Mouse (Mus musculus) brain, embryonic 14.5 days (tissue): ENCODE measurements around the gene Pard3b. TPM values are rescaled to one million over a fixed set of nuclear protein-coding genes. Genes with fewer than 3 reads are reported as not detected.

ENCODE experiments used
- DNase-seq: peaks from one replicate; pipeline ENCODE4 v3.0.0-alpha.2; 2011; ENCODE audit warnings: low read depth
- CTCF ChIP-seq: fragments of 200-500 bp; IDR thresholded peaks from 2 replicates; pipeline ENCODE4 v1.5.1; 2012; ENCODE audit warnings: inconsistent platforms, mild to moderate bottlenecking, moderate library complexity, borderline replicate concordance; ENCODE audit not compliant: insufficient read depth, insufficient read length; ENCODE audit errors: extremely low read depth
- POLR2A ChIP-seq: fragments of 200-500 bp; IDR thresholded peaks from 2 replicates; pipeline ENCODE4 v1.6.1; 2012; ENCODE audit warnings: mild to moderate bottlenecking, inconsistent platforms, borderline replicate concordance; ENCODE audit not compliant: poor library complexity, insufficient read depth, insufficient read length, severe bottlenecking; ENCODE audit errors: extremely low read depth
- polyA plus RNA-seq: library from polyadenylated mRNA; depleted of rRNA; stranded (reverse); fragments of >200 nt; gene quantifications from 2 replicates; pipeline ENCODE4 v1.2.3, GENCODE M21; 2012

Gene Pard3b
- polyA plus RNA-seq, 1 experiment: 3.8 TPM

DNA sequence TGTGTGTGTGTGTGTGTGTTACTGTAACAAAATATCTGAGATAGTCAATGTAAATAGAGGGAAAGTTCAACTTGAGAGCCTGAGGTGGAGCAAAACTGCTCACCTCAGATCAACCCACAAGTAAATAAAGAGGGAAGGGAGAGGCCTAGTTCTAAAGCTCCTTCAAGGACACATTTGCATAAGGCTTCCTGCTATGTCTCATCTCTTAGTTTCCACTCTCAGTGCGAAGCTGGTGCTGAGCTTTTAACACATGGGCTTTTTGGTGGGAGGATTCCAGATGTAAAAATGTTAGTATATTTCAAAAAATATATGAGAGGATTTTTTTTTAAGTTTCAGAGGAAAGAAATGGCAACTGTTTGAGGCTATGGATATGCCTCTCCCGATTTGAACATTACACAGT lies 294.9 kb downstream of the Pard3b start:
- TF ChIP-seq CTCF (no peak), POLR2A (no peak)
- DNase-seq: no peak

DNA sequence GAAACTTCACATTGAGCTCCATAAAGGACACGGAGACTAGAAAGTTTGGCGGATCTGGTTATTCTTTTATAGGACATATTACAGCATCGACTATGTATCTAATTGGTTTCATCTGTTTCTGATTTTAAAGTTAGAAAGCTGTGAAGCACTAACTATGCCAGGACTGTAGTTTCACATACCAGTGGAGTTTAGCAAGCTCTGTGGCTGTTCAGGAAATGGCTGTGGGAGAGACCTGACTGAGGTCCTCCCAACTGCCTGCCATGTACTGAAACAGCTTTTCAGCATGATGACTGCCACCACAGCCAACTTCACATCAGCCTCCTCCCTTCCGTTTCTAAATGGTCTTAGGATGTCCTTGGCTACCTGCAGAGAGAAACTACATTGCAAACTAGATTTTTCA lies 296.1 kb downstream of the Pard3b start:
- TF ChIP-seq POLR2A (no peak), CTCF (no peak)

GRCm38 (mm10) chr1:61939882-61940281 lies 301.3 kb downstream of the Pard3b start:
- TF ChIP-seq POLR2A (no peak), CTCF (no peak)
- DNase-seq: no peak

More for the DNA sequence above, 296.1 kb downstream of the Pard3b start:
- DNase-seq: no peak

- DNase-seq: no peak
- TF ChIP-seq POLR2A: no peak
- TF ChIP-seq CTCF: no peak
Measured at GRCm38 (mm10) chr1:61961533-61961932, 322.9 kb downstream of the Pard3b start.

- TF ChIP-seq CTCF: no peak
- no peak for TF ChIP-seq POLR2A
- DNase-seq: no peak
Measured at GRCm38 (mm10) chr1:61962571-61962970, 323.9 kb downstream of the Pard3b start.

GRCm38 (mm10) chr1:61967124-61967523 lies 328.5 kb downstream of the Pard3b start:
- TF ChIP-seq CTCF: peak; percentile 20; the same call in 1 of the 2 replicates
- no peak for TF ChIP-seq POLR2A
- no peak for DNase-seq

DNA sequence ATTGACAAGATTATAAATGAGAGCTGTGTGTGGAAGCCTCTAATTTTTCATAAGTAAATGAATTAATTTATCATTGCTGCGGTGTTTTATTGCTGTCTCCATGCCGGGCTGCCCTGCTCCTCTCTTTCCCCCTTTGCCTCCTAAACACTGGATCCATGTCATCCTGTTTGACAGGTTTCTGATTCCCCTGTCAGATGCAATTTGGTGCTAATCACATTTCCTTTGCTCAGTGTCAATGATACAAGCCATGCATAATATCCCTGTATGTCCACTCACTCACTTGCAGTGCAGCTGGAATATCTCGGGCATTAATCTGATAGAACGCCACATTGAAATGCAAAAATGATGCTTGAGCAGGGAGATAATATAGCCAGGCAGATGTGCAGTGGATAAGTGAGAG lies 329.2 kb downstream of the Pard3b start:
- DNase-seq: peak; percentile 58
- no peak for TF ChIP-seq CTCF
- no peak for TF ChIP-seq POLR2A

DNA sequence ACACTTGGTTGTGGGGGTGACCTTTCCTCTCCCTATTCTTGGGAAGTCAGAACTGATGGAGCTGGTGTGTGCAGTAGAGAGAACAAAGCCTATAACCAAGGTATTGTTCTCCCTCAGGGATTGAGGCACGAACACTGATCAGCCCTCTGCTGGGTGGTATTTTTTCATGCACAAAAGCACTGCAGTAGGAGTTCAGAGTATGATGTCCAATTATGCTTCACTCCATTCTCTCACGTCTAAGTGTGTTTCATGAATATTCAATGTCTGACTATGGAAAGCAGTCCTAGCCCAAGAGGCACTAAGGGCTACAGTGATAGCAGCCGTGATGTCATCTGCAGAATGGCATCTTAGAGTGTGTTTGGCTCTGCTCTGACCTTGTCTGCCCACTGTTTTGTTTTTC lies 359.1 kb downstream of the Pard3b start:
- peak; percentile 74 for DNase-seq
- TF ChIP-seq CTCF: no peak

DNA sequence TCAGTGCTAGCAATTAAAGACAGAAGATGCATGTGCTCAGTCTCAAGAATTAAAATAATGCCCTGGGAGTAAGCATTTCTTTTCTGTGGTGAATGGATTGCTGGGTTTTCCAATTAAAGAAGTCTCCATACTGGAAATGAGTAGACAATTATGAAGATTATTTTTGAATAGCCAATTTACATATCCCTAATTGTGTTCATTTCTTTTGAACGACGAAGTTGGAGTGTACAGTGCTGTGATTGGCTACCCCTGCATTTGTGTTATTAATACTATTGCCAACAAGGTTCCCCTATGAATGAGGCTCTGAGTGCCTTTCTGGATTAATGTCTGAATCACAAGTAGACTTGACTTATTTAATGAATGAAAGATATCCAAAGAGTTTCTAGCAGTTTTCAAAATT lies 370.2 kb downstream of the Pard3b start:
- peak; percentile 64 for DNase-seq

GRCm38 (mm10) chr1:62011712-62012111 lies 373.1 kb downstream of the Pard3b start:
- TF ChIP-seq CTCF: no peak
- no peak for TF ChIP-seq POLR2A
- DNase-seq: peak; percentile 71

More for the DNA sequence above, 370.2 kb downstream of the Pard3b start:
- TF ChIP-seq CTCF (no peak), POLR2A (no peak)

- TF ChIP-seq CTCF: no peak
- TF ChIP-seq POLR2A: no peak
- peak; percentile 59 for DNase-seq
Measured at GRCm38 (mm10) chr1:62016536-62017300, 378.1 kb downstream of the Pard3b start.

- TF ChIP-seq CTCF: no peak
- TF ChIP-seq POLR2A: no peak
- peak; percentile 41 for DNase-seq
Measured at GRCm38 (mm10) chr1:62018276-62018675, 379.7 kb downstream of the Pard3b start.

GRCm38 (mm10) chr1:62019743-62020142 lies 381.1 kb downstream of the Pard3b start:
- TF ChIP-seq POLR2A: no peak
- no peak for TF ChIP-seq CTCF
- DNase-seq: no peak

DNA sequence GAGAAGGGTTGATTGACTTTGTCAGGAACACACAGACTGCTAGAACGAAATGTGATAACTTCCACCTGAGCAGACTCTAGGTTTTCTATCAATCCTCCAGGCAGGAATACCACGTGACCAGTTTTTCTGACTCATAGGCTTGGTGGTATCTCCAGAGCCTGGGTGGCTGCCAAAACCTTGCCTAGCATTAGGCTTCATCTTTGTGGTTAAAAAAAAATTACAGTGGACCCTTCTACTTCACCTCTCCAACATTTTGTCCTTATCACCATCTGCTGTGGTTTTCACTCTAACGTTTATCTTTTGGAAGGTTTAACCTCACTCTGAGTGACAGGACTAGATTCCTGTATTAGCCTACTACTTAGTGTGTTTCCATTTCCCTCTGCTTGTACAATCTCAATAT lies 403.1 kb downstream of the Pard3b start:
- TF ChIP-seq CTCF (no peak), POLR2A (no peak)
- no peak for DNase-seq
